Mouse (Mus musculus) erythroblast, embryonic 14.5 days (primary cell): ENCODE measurements at regions not wholly inside any gene's neighbourhood (a gene's known extent, or its start where the extent isn't known, plus 50 kb on each side); places are given as distances from the start of the nearest gene placed in this dataset.

Experiments
- GATA1 ChIP-seq: IDR thresholded peaks from 2 replicates; pipeline ENCODE4 v1.6.1; 2012; ENCODE audit warnings: low read length, inconsistent platforms, mixed read lengths
- TAL1 ChIP-seq: IDR thresholded peaks from 3 replicates; pipeline ENCODE4 v1.6.1; 2012; ENCODE audit warnings: low read length, inconsistent platforms, mixed read lengths

DNA sequence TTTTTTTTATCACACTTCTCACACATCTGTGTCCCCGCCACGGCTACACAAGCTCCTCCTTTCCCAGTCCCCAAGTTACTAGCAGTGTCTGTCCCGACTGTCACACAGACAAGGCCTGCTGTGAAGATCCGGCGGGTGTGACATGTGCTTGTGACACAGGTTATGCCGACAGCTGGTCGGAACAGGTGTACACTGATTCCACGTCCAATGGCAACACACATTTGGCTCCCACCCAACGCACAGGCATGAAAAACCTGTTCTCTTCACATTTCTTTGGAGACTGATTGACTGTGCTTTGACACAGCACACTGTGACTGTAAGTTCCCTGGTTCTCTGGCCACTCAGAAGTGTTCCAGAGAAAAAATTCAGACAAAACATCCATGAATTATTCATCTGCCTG is 281.4 kb downstream of the En1 start:
- no peak for TF ChIP-seq GATA1
- TF ChIP-seq TAL1, result no peak
